Mouse (Mus musculus): ENCODE data around the gene Postn.

The Postn gene

GRCm38 (mm10) chr3:54360897-54361296, at the start of gene Postn:
Postn (plus strand) TSS chr3:54361109.
- in situ Hi-C loops (cut with MboI, MseI), result loop anchor here in 1 of 2 experiments (25.0 kb wide), 1 partner anchor 701 kb away; the partner anchor contains the start of gene Ccna1

- in situ Hi-C loops (cut with MboI, MseI), result no loop called here
These were observed 46.9 kb upstream of the Postn start for GRCm38 (mm10) chr3:54314055-54314454.

DNA sequence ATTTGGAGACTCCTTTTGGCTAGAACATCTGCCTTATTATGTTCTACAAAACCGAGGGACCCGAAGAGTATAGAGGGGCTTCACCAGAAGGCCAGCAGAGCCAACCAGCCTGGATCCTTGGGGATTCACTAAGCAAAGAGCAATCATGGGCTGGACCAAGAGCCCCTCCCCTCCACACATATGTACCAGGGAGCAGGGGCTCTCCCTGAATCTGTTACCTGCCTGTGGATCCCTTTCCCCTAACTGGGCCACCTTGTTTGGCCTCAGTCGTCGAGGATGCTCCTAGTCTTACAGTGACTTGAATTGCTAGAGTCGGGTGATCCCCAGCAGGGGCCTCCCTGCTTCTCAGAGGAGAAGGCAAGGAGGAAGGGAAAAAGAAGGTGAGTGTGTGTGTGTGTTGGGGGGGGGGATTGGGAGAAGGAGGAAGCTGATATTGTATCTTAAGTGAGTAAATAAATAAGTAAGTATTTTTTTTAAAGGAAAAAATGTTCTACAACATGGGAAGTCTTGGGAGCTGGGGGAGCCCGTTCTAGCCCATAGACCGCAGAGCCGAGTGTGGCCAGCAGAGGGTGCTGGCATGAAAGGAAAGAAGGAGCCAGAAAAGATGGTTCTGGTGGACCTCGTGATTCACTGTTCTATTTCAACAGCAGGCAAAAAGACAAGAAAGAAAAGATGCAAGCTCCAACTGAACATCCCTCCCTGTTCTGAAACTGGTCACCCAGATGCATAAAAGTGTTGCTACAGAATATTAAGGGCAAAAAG, 7.8 kb upstream of the Postn start:
- in situ Hi-C loops (cut with MboI, MseI), result loop anchor here (5.0 to 25.0 kb wide), 2 partner anchors 334 to 709 kb away; partner anchors contain the start of gene Ccna1 (in 1 of the 2)

- in situ Hi-C loops (cut with MboI, MseI), result loop anchor here in 1 of 2 experiments (5.0 to 25.0 kb wide), 2 partner anchors 315 to 705 kb away; partner anchors contain the start of gene Ccna1
These were observed 3.3 kb upstream of the Postn start for GRCm38 (mm10) chr3:54357561-54357960.

- in situ Hi-C loops (cut with MboI, MseI), result loop anchor here in 1 of 2 experiments (5.0 to 25.0 kb wide), 2 partner anchors 314 to 704 kb away; partner anchors contain the start of gene Ccna1
These were observed 2.3 kb upstream of the Postn start for GRCm38 (mm10) chr3:54358463-54359189.

GRCm38 (mm10) chr3:54361656-54362055, 747 bp downstream of the Postn start:
- in situ Hi-C loops (cut with MboI, MseI), result loop anchor here in 1 of 2 experiments (25.0 kb wide), 1 partner anchor 701 kb away; the partner anchor contains the start of gene Ccna1

DNA sequence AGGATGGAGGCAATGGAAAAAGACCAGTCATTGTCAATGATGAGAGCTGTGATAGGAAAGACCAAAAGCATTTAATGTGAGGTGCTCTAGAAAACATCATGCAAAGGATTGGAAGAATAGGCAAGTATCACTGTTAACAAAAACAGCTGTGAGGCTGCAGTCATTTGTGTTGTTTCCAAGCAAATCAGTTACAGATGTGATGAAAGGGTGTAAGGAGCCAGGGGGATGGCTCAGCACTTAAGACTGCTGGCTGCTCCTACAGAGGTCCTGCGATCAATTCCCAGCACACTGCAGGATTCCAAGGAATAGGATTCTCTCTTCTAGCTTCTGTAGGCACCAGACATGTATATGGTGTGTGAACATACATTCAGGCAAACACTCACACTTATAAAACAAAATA, 10.1 kb downstream of the Postn start:
- in situ Hi-C loops (cut with MboI, MseI), result loop anchor here in 1 of 2 experiments (25.0 kb wide), 1 partner anchor 691 kb away; the partner anchor contains the start of gene Ccna1

DNA sequence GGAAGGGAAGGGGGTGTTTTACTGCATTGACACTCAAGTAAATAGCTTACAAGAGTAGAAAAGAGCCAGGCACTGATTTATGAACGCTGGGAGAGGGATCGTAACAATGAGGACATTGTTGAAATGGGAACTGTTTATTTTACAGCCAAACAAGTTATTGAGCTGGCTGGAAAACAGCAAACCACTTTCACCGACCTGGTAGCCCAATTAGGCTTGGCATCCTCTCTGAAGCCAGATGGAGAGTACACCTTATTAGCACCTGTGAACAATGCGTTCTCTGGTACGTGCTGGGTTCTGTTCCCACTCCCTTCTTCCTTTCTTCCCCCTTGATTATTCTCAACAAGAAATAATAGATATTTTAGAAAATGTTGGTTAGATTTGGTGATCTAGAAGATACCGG, 11.7 kb downstream of the Postn start:
- in situ Hi-C loops (cut with MboI, MseI), result loop anchor here in 1 of 2 experiments (25.0 kb wide), 1 partner anchor 690 kb away; the partner anchor contains the start of gene Ccna1

GRCm38 (mm10) chr3:54376014-54376413, 15.1 kb downstream of the Postn start:
- in situ Hi-C loops (cut with MboI, MseI), result no loop called here

DNA sequence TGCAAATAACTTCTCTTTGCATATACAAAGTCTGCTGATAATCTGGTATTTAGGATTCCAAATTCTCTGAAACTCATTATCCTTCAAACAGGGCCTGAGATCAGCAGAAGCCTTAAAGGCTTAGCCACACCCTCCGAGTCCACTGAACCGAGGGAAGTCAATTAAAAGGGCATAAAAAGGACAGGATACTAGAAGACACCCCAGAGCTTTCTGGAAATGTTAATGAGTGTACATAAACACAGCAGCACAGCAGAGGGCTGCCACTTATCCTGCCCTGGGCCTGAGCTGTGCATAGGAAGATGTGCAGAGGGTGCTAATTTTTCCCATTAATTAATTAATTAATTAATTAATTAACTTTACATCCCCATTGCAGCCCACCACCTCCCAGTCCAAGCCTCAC, 16.7 kb downstream of the Postn start:
- in situ Hi-C loops (cut with MboI, MseI), result no loop called here

DNA sequence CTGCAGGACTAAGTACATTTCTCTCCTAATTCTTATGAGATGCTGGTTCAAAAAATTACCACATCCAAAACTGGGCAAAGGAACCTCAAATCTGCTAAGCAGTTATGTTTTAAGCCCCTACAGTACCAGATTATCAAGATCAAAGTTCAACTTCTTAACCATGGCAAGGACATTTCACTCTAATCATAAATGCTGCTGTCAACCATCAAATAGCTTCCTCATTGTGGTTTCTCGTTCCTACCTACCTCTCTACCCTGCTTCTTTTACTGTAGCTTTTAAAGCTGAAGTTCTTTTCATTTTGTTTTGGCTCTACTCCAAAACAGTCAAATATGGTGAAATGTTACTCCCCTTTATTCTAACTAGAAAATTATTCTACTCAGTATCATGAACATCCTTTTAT, 17.2 kb downstream of the Postn start:
- in situ Hi-C loops (cut with MboI, MseI), result no loop called here

- in situ Hi-C loops (cut with MboI, MseI), result no loop called here
These were observed 19.1 kb downstream of the Postn start for GRCm38 (mm10) chr3:54379981-54380380.

GRCm38 (mm10) chr3:54399321-54399720, 38.4 kb downstream of the Postn start:
- in situ Hi-C loops (cut with MboI, MseI), result no loop called here

- in situ Hi-C loops (cut with MboI, MseI), result no loop called here
These were observed 39.0 kb downstream of the Postn start for GRCm38 (mm10) chr3:54399911-54400310.

DNA sequence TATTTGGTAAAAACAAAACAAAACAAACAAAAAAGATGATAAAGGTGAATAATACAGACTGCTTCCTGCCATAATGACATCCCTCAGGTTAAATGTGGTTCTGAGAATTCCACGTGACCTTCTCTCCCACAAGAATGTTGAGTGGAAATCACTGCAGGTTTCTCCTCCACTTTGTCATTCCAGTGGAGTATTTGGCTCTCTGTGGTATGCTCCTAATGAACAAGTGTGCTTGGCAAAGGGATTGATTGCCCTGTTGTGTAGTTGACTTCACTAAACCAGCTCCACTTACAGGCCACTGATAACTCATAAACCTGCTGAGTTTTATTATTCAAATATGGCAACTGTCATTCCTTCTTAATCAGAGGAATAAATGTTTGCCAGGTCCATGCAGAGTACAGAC, 39.7 kb downstream of the Postn start:
- in situ Hi-C loops (cut with MboI, MseI), result no loop called here

GRCm38 (mm10) chr3:54401706-54402105, 40.8 kb downstream of the Postn start:
- in situ Hi-C loops (cut with MboI, MseI), result no loop called here

GRCm38 (mm10) chr3:54403791-54404190, 42.9 kb downstream of the Postn start:
- in situ Hi-C loops (cut with MboI, MseI), result no loop called here

GRCm38 (mm10) chr3:54406567-54406966, 45.7 kb downstream of the Postn start:
- in situ Hi-C loops (cut with MboI, MseI), result no loop called here

GRCm38 (mm10) chr3:54411052-54411451, 50.1 kb downstream of the Postn start:
- in situ Hi-C loops (cut with MboI, MseI), result no loop called here

GRCm38 (mm10) chr3:54412885-54413583, 52.1 kb downstream of the Postn start:
- in situ Hi-C loops (cut with MboI, MseI), result no loop called here

DNA sequence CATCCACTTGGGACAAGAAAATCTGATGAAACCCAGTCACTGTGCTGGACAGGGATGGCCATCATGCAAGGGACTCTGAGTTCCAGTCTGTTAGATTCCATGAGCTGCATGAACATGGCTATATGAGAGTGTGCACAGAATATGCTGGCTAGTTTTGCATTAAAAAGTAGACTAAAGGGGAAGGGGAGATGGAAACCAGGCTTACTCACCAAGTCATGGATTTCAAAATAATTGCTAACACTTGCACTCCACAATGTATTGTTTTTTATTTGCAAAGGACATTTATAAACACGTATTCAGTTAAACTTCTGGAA, 52.6 kb downstream of the Postn start:
- in situ Hi-C loops (cut with MboI, MseI), result no loop called here

DNA sequence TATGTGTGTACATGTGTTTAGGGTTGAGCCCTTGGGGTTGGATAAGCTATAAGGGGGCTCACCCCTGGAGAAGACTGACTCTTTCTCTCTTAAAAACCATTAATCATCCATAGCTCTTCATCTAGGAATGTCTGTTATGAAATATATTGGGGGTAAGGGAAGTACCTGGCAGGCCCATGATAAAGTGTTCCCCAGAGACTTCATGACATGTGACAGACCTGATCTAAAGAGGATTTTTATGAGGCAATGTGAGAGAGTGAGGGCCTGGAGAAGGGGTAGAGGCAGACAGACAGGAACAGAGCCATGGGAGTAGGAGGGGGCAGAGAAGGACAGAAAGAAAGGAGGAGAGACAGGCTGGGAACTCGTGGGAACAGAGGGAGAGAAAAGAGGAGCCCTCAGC, 53.5 kb downstream of the Postn start:
- in situ Hi-C loops (cut with MboI, MseI), result no loop called here
